Mouse (Mus musculus) urinary bladder, adult 2 months (tissue): ENCODE data around the gene Cyth3. TPM values are rescaled to one million over a fixed set of nuclear protein-coding genes. Genes with fewer than 3 reads are reported as not detected.

ENCODE experiments used
- DNase-seq: peaks from one replicate; pipeline ENCODE4 v3.0.0; 2022; ENCODE audit warnings: low spot score
- polyA plus RNA-seq: library from polyadenylated mRNA; depleted of rRNA; stranded (reverse); fragments of >200 nt; gene quantifications from 2 replicates; pipeline ENCODE4 v1.2.3, GENCODE M21; 2012; rRNA removed

Gene Cyth3
- 43.7 and 45.6 TPM in 2 replicates for polyA plus RNA-seq

DNA sequence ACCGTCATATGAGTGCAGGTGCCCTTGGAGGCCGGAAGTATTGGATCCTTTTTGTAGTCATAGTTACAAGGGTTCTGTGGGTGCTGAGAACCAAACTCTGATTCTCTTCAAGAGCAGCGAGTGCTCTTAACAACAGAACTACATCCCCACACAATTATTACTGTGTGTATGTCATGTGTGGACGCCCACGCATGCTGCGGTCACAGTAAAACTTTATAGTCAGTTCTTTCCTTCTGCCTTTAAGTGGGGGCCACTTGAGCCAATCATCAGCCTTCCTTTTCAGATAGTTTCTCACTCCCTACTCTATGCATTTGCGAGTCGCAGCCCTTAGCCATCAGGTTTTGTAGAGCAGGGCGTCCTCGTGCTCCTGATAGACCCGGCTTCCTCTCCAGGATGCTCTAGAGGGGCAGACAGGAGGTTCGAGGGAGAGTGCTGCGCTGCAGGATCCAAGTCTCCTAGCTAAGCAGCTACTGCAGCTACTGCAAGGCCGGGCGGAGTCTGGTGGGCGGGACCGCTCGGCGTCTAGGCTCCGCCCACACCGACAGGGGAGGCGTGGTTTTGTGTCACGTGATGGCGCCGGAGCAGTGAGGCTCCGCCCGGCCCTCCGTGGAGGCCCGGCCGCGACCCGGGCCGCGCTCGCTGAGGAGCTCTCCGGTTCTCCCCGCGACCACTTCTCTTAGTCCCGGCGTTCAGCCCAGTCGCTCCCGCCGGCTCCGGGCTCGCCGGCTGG is at the start of gene Cyth3:
Cyth3 (plus strand) TSS at position 555 of the 730 bp plus-strand sequence.
- peak; percentile 95 for DNase-seq

DNA sequence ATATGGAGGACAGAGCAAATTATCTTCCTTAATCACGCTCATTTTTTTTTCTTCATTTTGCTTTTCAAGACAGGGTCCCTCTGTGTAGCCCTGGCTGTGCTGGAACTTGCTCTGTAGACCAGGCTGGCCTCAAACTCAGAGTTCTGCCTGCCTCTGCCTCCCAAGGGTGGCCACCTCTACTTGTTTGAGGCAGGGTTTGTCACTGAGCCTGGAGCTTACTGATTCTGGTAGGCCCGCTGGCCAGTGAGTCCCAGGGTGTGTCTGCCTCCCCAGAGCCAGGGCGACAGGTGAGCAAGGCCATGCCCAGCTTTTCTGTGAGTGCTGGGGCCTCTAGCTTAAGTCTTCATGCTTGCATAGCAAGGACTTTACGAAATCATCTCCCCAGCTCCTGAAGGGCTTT is 49.2 kb upstream of the Cyth3 start:
- DNase-seq: no peak

DNA sequence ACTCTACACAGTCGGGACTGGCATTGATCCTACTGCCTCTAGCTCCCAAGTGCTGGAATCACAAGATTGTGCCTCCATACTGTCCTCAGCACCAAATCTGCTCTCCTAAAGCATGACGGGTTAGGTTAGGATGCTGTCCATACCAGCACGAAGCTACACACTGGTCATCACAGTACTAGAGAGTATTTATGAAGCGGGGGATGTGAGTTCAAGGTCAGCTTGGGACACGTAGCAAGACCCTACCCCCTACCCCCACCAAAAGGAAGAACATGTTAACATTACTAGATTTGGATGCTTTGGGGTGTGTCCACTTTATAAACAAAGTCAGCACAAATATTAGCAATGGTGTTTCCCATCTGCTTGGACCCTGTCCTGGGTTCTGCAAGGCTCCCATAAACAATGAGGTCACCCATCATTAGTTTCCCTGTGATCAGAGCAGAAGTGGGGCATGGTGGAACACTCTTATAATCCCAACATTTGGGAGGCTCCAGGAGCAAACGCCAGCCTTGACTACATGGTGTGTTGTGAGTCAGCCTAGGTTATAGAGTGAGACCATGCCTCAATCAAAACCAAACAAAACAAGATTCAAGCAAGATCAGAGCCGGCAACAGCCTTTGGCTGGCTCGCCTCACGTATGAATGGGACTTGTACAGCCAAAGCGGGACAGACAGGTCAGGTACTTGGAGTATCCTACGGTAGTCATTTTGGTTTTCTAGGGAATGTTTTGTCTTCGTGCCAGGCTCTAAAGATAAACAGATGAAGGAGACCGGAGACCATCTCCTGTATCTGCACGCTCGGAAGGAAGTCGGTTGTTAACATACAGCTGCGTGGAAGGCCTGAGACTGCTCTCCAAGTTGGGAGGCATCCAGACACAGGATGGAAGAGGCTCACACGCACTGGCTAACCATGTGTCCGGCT is 47.7 kb upstream of the Cyth3 start:
- no peak for DNase-seq

DNA sequence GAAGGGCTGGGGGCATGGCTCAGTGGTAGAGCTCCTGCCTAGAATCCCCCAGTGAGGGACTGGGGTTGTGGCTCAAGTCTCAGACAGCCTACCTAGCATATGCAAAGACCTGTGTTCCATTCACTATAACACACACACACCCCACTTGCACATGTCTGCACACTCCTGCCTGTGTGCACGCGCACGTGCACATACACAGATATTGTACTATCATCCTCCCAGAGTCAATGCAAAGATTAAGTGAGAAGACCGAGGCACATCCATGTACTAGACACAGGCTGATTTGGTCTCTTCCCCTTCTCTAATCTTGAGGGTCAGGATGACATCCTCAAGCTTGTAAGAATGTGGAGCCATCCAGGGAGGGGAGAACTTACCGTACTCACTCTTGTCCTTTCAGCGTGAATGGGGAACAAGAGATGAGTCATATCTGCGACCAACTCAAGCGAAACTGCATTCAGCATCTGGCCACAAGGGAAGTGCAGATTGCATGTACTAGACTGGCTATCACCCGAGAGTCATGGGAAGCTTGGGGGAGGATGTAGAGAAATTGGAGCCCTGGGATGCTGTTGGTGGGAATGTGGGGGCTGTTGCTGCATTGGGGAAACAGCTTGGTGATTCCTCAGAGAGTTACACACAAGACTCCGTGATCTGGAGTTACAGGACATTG is 42.6 kb upstream of the Cyth3 start:
- DNase-seq: no peak

DNA sequence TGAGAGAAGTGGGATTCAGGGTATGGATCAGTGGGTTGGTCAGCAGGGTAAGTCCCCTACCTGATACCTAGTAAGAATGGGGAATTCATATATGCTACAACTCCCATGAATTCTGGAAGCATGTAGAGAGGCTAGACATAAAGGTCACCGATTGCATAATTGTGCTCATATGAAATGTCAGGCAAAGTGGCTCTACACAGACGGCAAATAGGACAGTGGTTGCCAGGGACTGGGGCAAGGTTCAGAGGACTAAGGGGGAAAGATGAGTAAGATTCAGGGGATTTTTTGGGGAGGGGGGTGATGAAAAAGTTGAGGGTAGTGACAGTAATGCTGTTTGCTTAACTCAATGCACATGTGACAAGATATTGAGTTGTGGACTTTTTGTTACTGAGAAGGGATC is 41.3 kb upstream of the Cyth3 start:
- DNase-seq: no peak

DNA sequence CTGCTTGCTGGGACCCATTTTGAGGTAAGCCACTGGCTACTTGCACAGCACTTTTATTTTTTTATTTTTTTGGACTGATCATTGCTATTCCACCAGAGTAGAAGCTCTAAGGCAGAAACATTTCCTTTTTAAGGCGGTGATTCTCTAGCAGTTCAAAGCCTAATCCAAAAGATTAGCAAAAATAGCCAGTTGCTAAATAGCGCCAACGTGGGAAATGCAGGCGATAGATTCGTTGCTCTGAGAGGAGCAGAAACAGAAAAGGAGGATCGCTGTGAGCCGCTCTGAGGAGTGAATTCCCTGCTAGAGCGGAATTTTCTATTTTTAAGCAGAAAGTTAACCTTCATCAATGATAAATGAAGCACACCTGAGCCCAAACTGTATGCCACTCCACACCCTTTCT is 40.4 kb upstream of the Cyth3 start:
- DNase-seq: no peak

DNA sequence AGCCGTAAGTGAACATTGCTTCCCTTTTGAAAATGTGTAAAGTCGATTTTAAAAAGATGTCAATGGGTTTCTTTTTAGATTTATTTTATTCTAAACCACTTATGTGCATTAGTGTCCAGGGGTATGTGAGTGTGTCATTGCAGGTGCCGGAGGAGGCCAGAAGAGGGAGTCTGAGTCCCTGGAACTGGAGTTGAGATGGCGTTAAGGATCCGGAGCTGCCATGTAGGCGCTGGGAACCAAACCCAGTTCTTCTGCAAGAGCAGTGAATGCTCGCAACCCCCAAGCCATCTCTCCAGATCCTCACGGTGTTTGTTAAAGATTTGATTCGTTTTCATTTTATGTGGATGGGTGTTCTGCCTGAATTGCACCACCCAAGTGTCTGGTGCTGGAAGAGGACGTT is 39.2 kb upstream of the Cyth3 start:
- no peak for DNase-seq

DNA sequence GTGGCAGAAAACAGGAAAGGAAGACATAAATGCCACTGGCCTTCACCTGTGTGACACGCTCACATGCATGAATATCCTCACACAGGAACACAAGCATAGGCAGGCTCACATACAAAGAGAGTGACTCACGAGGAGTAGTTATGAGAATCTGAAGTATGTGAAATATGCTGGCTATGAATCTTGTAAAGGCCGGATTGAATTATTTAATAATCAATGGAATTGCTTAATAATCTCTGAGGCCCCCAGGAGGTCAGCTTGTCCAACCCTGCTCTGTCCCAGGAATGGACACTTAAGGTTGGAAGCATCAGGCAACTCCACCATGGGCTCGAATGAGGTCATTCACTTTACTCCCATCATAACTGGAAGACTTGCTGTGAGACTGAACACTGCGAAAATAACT is 37.3 kb upstream of the Cyth3 start:
- DNase-seq: no peak

DNA sequence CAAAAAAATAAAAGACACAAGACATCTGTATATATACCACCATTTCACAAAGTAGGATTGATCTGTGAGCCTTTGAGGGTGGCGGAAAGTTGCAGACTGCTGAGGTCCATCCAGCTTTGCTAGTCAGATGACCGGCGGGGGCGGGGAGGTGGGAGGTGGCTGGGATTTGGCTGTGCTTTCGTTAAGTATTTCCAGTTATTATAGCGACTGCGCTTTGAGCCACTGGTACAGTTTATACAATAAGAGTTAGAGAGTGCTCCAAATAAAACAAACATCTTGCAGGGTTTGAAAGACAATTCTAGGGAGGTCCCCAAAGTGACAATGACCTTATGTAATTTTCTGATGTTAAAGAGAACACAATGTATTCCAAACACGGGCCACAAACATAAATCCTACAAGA is 35.9 kb upstream of the Cyth3 start:
- no peak for DNase-seq

DNA sequence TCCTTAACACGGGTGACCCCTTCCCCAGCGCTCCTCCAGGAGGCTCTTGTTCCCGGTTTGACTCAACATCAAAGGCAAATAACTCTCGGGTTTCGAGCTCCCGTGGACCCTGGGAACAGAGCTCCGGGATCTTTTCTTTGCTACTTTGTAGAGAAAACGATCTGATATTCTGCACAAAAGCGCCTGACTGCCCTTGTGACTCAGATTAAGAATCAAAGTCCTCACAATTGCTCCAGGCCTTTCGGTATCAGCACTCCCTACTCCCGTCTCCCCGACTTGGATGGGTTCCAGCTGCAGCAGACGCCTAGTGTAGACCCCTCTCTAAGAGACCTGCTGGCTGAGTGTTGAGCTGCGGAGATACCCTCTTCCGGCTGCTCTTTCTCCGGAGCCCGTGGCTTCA is 33.1 kb upstream of the Cyth3 start:
- DNase-seq: no peak

DNA sequence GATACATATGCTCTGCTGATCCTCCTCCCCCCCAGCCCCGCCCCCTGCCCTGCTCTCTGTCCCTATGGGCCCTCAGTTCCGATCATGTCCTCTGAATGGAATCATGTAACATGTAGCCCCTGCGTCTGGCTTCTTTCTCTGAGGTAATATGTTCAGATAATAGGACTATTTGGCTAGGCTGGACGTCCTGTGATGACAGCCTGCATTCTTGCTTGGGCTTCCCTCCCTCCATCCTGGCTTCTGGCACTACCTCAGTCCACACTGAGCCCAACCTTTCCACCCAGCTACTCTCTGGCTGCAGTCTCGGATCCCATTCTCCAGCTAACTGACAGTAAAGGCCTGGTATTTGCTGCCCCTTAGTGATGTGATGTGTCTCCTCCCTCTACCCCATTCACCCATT is 29.3 kb upstream of the Cyth3 start:
- DNase-seq: no peak

DNA sequence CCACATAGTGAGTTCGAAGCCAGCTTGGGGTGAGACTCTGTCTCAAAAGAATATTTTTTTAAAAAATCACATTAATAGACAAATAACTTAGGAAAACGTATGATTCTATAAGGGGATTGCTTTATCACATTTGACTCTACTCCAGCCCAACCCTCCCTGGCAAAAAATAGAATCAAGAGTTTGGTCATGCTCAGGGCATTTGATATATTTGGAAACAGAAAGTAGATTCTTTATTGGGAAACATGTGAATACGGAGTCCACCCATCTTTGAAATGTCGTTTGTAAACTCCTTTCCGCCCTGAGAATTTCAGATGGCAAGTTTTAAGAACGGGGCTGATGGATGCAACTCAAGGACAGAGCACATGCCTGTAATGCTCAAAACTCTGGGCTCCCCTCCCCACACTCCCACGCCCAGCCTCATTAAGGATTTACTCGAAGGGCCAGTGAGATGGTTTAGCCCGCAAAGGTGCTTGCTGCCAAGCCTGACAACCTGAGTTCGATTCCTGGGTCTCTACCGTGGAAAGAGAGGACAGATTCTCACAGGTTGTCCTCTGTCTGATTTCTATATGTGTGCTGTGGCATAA is 28.6 kb upstream of the Cyth3 start:
- DNase-seq: no peak

DNA sequence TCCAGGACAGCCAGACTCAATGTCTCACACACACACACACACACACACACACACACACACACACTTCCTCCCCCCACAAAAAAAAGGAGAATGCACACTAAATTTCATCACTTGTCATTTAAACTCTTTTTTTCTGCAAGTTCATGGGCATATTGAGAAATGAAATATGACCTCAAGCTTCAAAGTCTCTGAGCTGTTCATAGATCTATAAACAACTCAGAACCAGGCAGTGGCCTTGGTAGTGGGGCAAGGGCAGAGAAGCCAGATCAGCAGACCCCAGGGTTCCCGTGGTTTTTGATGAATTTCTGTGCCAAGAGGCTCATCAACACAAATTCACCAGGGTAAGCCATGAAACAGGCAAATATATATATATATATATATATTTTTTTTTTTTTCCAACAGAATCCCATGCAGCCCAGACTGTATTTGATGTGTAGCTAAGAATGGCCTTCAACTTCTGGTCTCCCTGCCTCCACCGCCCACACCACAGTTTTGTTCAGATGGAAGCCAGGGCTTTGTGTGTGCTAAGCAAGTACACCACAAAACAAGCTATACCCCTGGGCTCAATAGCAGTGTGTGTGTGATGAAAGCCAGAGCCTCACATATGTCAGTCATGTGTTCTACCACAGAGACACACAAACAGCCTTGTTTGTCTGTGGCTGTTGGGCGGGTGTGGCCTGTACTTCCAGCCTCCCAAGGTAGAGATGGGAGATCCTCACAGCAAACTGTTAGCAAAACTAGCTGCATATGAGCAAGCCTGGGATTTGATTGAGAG is 27.8 kb upstream of the Cyth3 start:
- no peak for DNase-seq

DNA sequence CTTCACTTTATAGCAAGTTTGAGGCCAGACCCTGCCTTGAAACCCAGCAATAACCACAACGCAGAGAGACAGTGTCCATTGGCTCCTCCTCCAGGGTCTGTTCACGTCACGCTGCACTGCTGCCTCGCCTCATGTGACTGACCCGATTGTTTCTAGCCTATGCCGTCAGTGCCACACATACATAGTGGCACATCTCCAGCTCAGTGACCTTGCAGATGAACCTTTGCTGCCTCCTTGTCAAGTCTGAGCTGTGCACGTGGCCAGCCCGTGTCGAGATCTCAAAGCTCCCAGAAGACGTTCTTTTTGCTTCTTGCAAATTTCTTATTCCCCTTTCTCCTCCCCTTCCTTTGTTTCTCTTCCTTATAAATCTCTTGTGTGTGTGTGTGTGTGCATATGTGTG is 20.2 kb upstream of the Cyth3 start:
- DNase-seq: no peak

DNA sequence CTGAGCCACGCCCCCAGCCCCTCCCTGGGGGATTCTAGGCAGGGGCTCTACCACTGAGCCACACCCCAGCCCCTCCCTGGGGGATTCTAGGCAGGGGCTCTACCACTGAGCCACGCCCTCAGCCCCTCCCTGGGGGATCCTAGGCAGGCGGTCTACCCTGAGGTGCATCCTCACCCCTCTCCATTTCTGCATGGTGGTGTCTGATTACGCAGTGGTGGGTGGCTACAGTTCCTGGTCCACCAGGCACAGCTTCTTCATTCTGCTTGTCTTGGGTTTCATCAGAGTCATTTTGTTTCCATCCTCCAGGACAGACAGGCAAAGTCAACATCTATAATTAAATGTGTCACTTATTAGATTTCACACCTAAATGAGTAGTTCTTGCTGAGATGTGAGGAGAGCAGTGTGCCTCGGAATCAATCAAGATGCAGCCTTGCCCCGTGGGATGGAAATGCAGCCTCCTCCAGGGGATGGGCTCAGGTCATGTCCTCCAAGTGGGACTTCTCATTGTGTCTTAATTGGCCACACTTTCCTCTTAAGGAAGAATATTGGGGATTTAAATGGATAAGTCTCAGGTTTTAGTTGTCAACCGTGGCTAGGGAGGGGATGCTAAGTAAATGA is 18.0 kb upstream of the Cyth3 start:
- no peak for DNase-seq

DNA sequence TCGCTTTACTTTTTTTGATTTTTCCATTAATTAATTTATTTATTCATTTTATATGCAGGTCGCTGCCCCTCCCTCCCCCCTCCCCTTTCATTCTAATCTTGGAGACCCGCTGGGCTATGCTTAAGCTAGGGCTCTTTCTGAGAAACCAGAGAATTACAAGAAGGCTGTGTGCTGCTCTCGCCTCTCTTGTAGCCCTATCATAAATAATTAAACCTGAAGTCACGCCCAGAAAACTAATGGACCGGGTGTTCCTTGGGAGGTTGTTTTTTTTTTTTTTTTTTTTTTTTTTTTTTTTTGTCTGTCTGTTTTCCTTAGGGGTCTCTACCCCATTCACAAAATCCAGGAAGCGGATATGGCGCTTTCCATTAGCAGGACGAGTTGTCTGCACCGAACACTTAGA is 15.5 kb upstream of the Cyth3 start:
- DNase-seq: no peak

DNA sequence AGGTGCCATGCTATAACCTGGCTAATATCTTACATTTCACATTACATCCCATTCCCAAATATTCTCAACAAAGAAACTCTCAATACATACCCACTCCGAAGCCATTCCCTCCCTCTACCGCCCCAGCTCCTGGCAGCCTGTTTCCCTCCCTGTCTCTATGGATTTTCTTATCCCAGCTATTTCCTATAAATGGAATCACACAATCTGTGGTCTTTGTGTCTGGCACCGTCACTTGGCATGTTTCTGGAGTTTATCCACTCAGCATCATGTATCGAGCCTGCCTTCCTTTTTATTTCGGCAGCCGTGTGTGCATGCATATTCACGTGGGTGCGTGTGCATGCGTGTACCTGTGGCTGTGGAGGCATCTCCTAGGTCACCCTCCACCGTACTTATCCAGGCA is 14.1 kb upstream of the Cyth3 start:
- DNase-seq: no peak

DNA sequence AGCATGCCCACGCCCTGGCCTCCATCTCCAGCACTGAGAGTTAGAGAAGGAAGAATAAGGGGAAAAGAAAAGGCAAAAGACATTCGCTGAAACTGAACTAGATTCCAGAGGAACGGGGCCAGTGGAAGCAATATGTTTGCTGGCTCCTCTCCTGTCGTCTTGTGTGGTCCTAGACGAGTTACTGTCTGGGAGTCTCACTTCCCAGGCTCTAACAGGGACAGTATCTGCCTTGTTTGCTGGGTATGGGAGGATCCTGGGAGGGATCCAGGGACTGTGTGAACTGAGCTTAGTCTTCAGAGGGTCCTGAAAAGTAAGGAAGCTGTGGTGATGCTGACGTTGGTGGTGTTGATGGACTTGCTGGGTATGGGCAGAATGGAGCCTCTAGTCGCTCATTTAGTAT is 10.3 kb upstream of the Cyth3 start:
- no peak for DNase-seq

DNA sequence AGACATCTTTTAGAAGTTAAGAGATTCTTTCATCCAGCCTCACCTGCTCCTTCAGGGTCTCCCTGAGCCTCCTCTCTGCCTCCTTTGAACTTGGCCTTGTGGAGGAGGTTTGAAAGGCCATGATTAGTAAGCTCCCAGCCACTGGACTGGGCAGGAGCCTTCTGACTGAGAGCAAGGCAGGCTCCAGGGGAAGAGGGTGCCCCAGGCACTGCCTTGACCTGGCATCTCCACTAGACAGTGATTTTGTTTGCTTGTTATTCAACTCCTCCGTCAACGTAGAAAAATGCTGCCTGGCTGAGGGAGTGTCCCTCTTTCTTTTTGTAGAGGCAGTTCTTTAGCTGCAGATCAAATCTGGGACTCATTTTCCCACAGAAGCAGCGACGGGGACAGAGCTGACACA is 9.0 kb upstream of the Cyth3 start:
- no peak for DNase-seq

DNA sequence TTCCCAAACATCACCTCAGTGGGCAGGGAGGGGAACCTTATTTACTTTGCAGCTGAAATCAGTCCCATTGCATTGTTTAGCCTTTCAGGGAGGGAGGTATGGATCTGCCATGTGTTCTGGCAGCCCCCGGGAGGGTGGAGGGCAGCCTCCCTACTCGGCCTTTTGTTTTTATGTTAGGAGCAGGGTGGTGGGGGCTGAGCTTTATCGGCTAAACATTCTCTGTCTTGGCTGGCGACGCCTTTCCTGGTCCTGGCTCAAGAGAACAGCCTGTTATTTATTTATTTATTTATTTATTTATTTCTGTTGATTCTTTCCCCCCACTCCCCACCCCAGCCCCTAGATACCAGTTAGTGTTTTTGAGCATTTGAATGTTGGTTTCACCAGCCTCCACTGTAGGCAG is 7.7 kb upstream of the Cyth3 start:
- no peak for DNase-seq

DNA sequence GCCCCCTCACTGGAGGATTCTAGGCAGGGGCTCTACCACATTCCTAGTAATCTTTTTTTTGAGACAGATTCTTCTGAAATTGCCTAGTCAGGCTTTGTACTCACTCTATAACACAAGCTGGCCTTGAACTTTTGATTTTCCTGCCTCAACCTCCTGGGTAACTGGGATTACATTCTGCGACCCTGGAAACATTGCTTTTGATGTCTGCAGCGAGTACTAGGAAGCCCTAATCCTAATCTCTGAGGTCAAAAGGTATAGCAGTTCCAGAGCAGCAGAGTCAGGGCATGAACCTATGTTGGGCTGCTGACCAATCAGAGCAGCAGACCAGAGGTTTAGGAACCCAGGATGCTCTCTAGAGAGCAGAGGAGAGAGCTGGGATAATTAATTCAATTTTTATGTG is 6.9 kb upstream of the Cyth3 start:
- DNase-seq: no peak
